Mouse (Mus musculus) CH12.LX (cell line): ENCODE measurements around the gene Tnpo2.
"Not testable (repeated sequence)": the region's sequence is repeated elsewhere in the genome, so short reads cannot be mapped to it uniquely, and the experiment has no call there.

Source experiments
- CTCF ChIP-seq, 2 experiments: IDR thresholded peaks in 1 of 2; conservative IDR thresholded peaks in 1 of 2; 2 replicates each; pipeline ENCODE4 v1.5.1; 2011 to 2012; ENCODE audit warnings: low read depth in 2 of 2, low read length in 2 of 2, improper control_type of control experiment in 1 of 2, inconsistent platforms in 1 of 2, mild to moderate bottlenecking in 1 of 2, moderate library complexity in 1 of 2
- E2F4 ChIP-seq: IDR thresholded peaks from 2 replicates; pipeline ENCODE4 v1.6.1; 2011; ENCODE audit warnings: low read depth, low read length, improper control_type of control experiment; ENCODE audit not compliant: insufficient replicate concordance
- EP300 ChIP-seq: IDR thresholded peaks from 2 replicates; pipeline ENCODE4 v1.6.1; 2011; ENCODE audit warnings: low read length, improper control_type of control experiment
- MAFK ChIP-seq: IDR thresholded peaks from 2 replicates; pipeline ENCODE4 v1.6.1; 2011; ENCODE audit warnings: low read length, improper control_type of control experiment; ENCODE audit not compliant: insufficient replicate concordance
- MAX ChIP-seq: IDR thresholded peaks from 2 replicates; pipeline ENCODE4 v1.6.1; 2011; ENCODE audit warnings: low read length, improper control_type of control experiment
- MEF2A ChIP-seq: IDR thresholded peaks from 2 replicates; pipeline ENCODE4 v1.6.1; 2014; ENCODE audit warnings: low read depth, mild to moderate bottlenecking, inconsistent platforms, low read length, improper control_type of control experiment, borderline replicate concordance
- POLR2A ChIP-seq: IDR thresholded peaks from 2 replicates; pipeline ENCODE4 v1.6.1; 2011; ENCODE audit warnings: low read depth, mild to moderate bottlenecking, improper control_type of control experiment, low read length
- SMC3 ChIP-seq: IDR thresholded peaks from 2 replicates; pipeline ENCODE4 v1.6.1; 2011; ENCODE audit warnings: low read depth, low read length, improper control_type of control experiment

DNA sequence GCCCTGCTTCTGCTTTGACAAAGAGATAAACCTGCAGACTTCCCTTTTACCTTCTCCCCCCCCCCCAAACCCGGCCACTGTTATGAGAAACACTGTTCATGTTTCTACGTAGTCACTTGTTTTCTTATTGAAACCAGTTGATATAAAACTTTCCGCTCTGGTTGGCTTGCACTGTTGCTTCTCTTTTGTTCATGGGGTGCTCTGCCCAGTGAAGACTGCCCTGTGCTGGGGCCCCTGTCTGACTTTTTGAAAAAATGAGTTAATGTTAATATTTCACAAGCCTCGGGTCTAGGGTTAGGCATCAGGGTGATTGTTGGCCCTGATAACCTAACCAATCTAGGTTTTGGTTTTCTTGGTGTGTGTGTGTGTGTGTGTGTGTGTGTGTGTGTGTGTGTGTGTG, 45.5 kb downstream of the Tnpo2 start:
- not testable (repeated sequence) for TF ChIP-seq EP300; SMC3; CTCF (conservative IDR thresholded peaks at IDR 0.05 in 1 of 2, IDR thresholded peaks at IDR 0.05 in 1 of 2; ENCODE audit: low read depth in 2 of 2, low read length in 2 of 2); POLR2A; MEF2A; MAX; MAFK; E2F4
